Mouse (Mus musculus): ENCODE measurements around the gene Zfp709.

- no peak for TF ChIP-seq CTCF (conservative IDR thresholded peaks at IDR 0.05; ENCODE audit: insufficient read depth, insufficient read length, low read depth, low read length)
- no peak for TF ChIP-seq POLR2A (IDR thresholded peaks at IDR 0.05; ENCODE audit: low read depth, low read length)
These were observed at the start of gene Zfp709 for GRCm38 (mm10) chr8:71881618-71882274.

All from kidney, adult 2 months (tissue).